Mouse (Mus musculus) midbrain, embryonic 15.5 days (tissue): ENCODE results near the gene Gm42906. TPM values are rescaled to one million over a fixed set of nuclear protein-coding genes. Genes with fewer than 3 reads are reported as not detected.

Source experiments
- polyA plus RNA-seq: library from polyadenylated mRNA; unstranded; fragments of >200 nt; fragmentation: Nextera tagmentation; extraction: Ambion mirVana; gene quantifications from 2 replicates; pipeline ENCODE4 v1.2.1, GENCODE M21; 2015

The Gm42906 gene
- polyA plus RNA-seq, 1 experiment from 2014 or later: not detected

Other genes with a start within 250 kb of the Gm42906 start
- 3.5 and 4.0 TPM in 2 replicates for gene Stard13, start 194.3 kb downstream of the Gm42906 start, polyA plus RNA-seq
- gene Vmn2r18, start 177.9 kb upstream of the Gm42906 start, polyA plus RNA-seq: 0.05 TPM in 1 of 2 replicates, not detected in the other
- 63.9 and 71.7 TPM in 2 replicates for gene Rfc3, start 223.1 kb upstream of the Gm42906 start, polyA plus RNA-seq